In the genomic region with DNA sequence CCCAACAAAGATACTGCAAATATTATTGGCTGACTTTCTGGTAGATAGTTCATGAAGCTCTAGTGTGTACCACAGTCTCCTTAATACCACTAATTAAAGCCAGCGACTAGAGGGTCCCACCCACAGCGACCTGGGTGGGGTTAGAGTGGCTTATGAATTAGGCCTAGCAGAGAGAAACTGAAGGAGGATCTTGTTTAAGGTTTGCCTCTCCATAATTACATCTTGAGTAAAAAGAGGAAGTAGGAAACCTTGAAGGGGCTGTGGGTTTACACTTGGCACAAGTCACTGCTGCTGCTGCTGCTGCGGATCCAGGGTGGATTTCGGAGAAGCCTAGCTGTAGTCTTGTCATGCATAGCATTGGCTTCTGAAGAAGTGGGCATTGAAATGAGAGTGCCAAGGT, we compare ENCODE assay signal across 25 mouse cellular contexts. TPM values are rescaled to one million over a fixed set of nuclear protein-coding genes. Genes with fewer than 3 reads are reported as not detected.
A peak's percentile ranks its signal among the peaks of the same experiment; 100 is the strongest.
DNase-seq lines count a peak whose midpoint lies in the region; ATAC-seq and TF ChIP-seq lines count a peak whose summit lies in the region.
"Had no signal": no experiment of that assay in that cellular context is flagged by ENCODE, and none has a peak within 500 bp of the region (broad histone marks: within the 10 kb centered on the region; RNA-seq: fewer than 3 reads in every experiment).

No protein-coding gene starts in this region.

- H3K27me3 ChIP-seq in CH12.LX (replicated peaks), result no peaks in the 10 kb centered on the region
- no peaks in the 10 kb centered on the region for H3K27me3 ChIP-seq in embryonic facial prominence, embryonic 15.5 days
- no peaks in the 10 kb centered on the region for H3K27me3 ChIP-seq in lung, postnatal 0 days (replicated peaks; ENCODE audit: insufficient read depth, low read length)
- H3K27me3 ChIP-seq: forebrain, embryonic 12.5 days; hindbrain, embryonic 12.5 days; limb, embryonic 15.5 days; midbrain, embryonic 13.5 days; Patski had no signal

- TF ChIP-seq CTCF in CH12.LX (conservative IDR thresholded peaks at IDR 0.05 in 1 of 2, IDR thresholded peaks at IDR 0.05 in 1 of 2; ENCODE audit: low read depth in 2 of 2, low read length in 2 of 2), result no peak
- no peak for TF ChIP-seq CTCF in lung, postnatal 0 days (IDR thresholded peaks at IDR 0.05)

- peaks cover 73 to 92% of the 10 kb centered on the region in 2 experiments for H3K36me3 ChIP-seq in CH12.LX (replicated peaks in 1 of 2; ENCODE audit: control insufficient read depth in 1 of 2, insufficient read depth in 1 of 2, low read length in 1 of 2)
- peaks cover 77% of the 10 kb centered on the region for H3K36me3 ChIP-seq in embryonic facial prominence, embryonic 15.5 days
- H3K36me3 ChIP-seq in lung, postnatal 0 days (ENCODE audit: insufficient read depth, low read length), result peaks cover 50% of the 10 kb centered on the region

- no peak overlapping the region for H3K9ac ChIP-seq in CH12.LX (ENCODE audit: insufficient read depth, low read depth)
- H3K9ac ChIP-seq in embryonic facial prominence, embryonic 15.5 days, result no peak overlapping the region
- no peak overlapping the region for H3K9ac ChIP-seq in lung, postnatal 0 days (replicated peaks; ENCODE audit: low read depth)
- H3K9ac ChIP-seq: forebrain, embryonic 12.5 days; hindbrain, embryonic 12.5 days; limb, embryonic 15.5 days; midbrain, embryonic 13.5 days had no signal

- peak; percentile 71 for TF ChIP-seq EP300 in CH12.LX (IDR thresholded peaks at IDR 0.05; ENCODE audit: low read length)
- TF ChIP-seq EP300 in lung, postnatal 0 days (IDR thresholded peaks at IDR 0.05), result no peak

- in situ Hi-C loops in CH12.LX (cut with MboI; ENCODE audit: low pct_ligation_motif_present, low pct_unique_long_range_greater_than_20kb, low sequenced_read_pairs), result no loop called here

- no peak for TF ChIP-seq POLR2A in CH12.LX (IDR thresholded peaks at IDR 0.05; ENCODE audit: low read depth, low read length)

- peak; percentile 73 for DNase-seq in heart, adult 11 months
- DNase-seq in heart, adult 8-10 months (ENCODE audit: low spot score), result no peak
- peak; percentile 56 for DNase-seq in CH12.LX (ENCODE audit: extremely low read depth)
- no peak for DNase-seq in right cerebral cortex, postnatal 14 days
- no peak for DNase-seq in lung, postnatal 0 days (ENCODE audit: low spot score)
- DNase-seq in frontal cortex, postnatal 36 days (ENCODE audit: low spot score in 2 of 2), result no peak
- DNase-seq: adrenal gland, adult 8-10 months; cerebellum, postnatal 14 days; embryo, embryonic 11 days; gastrocnemius, postnatal 36 days; heart, postnatal 10 days; kidney, adult 18-20 months; layer of hippocampus, postnatal 36 days; lung, adult 2 months; lung, postnatal 4 days; thymus, postnatal 4 days had no signal

- no peaks in the 10 kb centered on the region for H3K9me3 ChIP-seq in CH12.LX (replicated peaks; ENCODE audit: low read length)
- no peaks in the 10 kb centered on the region for H3K9me3 ChIP-seq in embryonic facial prominence, embryonic 15.5 days (replicated peaks)
- H3K9me3 ChIP-seq in lung, postnatal 0 days (ENCODE audit: low read length), result no peaks in the 10 kb centered on the region
- H3K9me3 ChIP-seq: forebrain, embryonic 12.5 days; hindbrain, embryonic 12.5 days; limb, embryonic 15.5 days; midbrain, embryonic 13.5 days had no signal

- H3K79me2 ChIP-seq in CH12.LX (replicated peaks; ENCODE audit: control insufficient read depth, extremely low read depth, insufficient read depth, poor library complexity, severe bottlenecking), result no peaks in the 10 kb centered on the region

- H3K27ac ChIP-seq in CH12.LX (ENCODE audit: insufficient read depth, low read depth), result no peak overlapping the region
- H3K27ac ChIP-seq in embryonic facial prominence, embryonic 15.5 days (replicated peaks), result no peak overlapping the region
- H3K27ac ChIP-seq in lung, postnatal 0 days (ENCODE audit: low read length), result no peak overlapping the region
- H3K27ac ChIP-seq: forebrain, embryonic 12.5 days; hindbrain, embryonic 12.5 days; kidney, postnatal 0 days; limb, embryonic 15.5 days; midbrain, embryonic 13.5 days had no signal

- 66% methylated on average over 4 of the region's 4 CpGs for WGBS in embryonic facial prominence, embryonic 15.5 days
- 85% methylated on average over 4 of the region's 4 CpGs for WGBS in lung, postnatal 0 days

- dilution Hi-C loops in CH12.LX (cut with MboI; ENCODE audit: extremely low pct_ligation_motif_present, extremely low pct_unique_long_range_greater_than_20kb, low sequenced_read_pairs), result no loop called here

- TF ChIP-seq RAD21 in CH12.LX (IDR thresholded peaks at IDR 0.05; ENCODE audit: low read depth, low read length), result no peak

- no peak overlapping the region for H3K4me2 ChIP-seq in CH12.LX (ENCODE audit: insufficient read depth, low read depth, poor library complexity, severe bottlenecking)
- no peak overlapping the region for H3K4me2 ChIP-seq in embryonic facial prominence, embryonic 15.5 days (replicated peaks)
- no peak overlapping the region for H3K4me2 ChIP-seq in lung, postnatal 0 days (replicated peaks; ENCODE audit: low read depth, low read length)
- H3K4me2 ChIP-seq: forebrain, embryonic 12.5 days; heart, embryonic 11.5 days; hindbrain, embryonic 12.5 days; limb, embryonic 15.5 days; midbrain, embryonic 13.5 days had no signal

- ATAC-seq in embryonic facial prominence, embryonic 15.5 days (ENCODE audit: insufficient number of reproducible peaks, low FRiP score, low TSS enrichment, low read depth), result 0 out of 2 replicates have a peak, but pooled peaks have one; percentile 63
- ATAC-seq in monocyte, adult 5-6 weeks (replicated peaks; ENCODE audit: insufficient number of reproducible peaks, low FRiP score, low TSS enrichment, poor library complexity, severe bottlenecking), result peak; percentile 52
- no peak for ATAC-seq in lung, postnatal 0 days
- ATAC-seq: midbrain, embryonic 13.5 days; Patski had no signal

- peaks cover 0 to 20% of the 10 kb centered on the region in 2 experiments; a peak in 2 of 4 replicates for H3K4me1 ChIP-seq in CH12.LX (ENCODE audit: control insufficient read depth in 1 of 2, insufficient read depth in 2 of 2)
- H3K4me1 ChIP-seq in embryonic facial prominence, embryonic 15.5 days, result no peaks in the 10 kb centered on the region
- H3K4me1 ChIP-seq in lung, postnatal 0 days (ENCODE audit: insufficient read depth, low read depth, low read length), result no peaks in the 10 kb centered on the region
- H3K4me1 ChIP-seq: forebrain, embryonic 12.5 days; hindbrain, embryonic 12.5 days; limb, embryonic 15.5 days; midbrain, embryonic 13.5 days had no signal

- H3K4me3 ChIP-seq in CH12.LX (replicated peaks in 1 of 3; ENCODE audit: low read depth in 2 of 3, low read length in 2 of 3, poor library complexity in 1 of 3), result no peak overlapping the region
- no peak overlapping the region for H3K4me3 ChIP-seq in embryonic facial prominence, embryonic 15.5 days (replicated peaks)
- H3K4me3 ChIP-seq in lung, postnatal 0 days (ENCODE audit: low read depth, low read length), result no peak overlapping the region
- H3K4me3 ChIP-seq: forebrain, embryonic 12.5 days; hindbrain, embryonic 12.5 days; limb, embryonic 15.5 days; midbrain, embryonic 13.5 days had no signal

TF ChIP-seq in CH12.LX, 34 proteins besides CTCF, POLR2A, EP300 and RAD21:
- TF ChIP-seq UBTF (IDR thresholded peaks at IDR 0.05; ENCODE audit: low read depth, low read length), result no peak
- no peak for TF ChIP-seq ZKSCAN1 (IDR thresholded peaks at IDR 0.05; ENCODE audit: borderline replicate concordance, low read depth, low read length)
- no peak for TF ChIP-seq RCOR1 (conservative IDR thresholded peaks at IDR 0.05; ENCODE audit: low read depth, low read length)
- TF ChIP-seq USF2 (conservative IDR thresholded peaks at IDR 0.05; ENCODE audit: low read depth, low read length), result no peak
- no peak for TF ChIP-seq NRF1 (IDR thresholded peaks at IDR 0.05; ENCODE audit: low read depth, low read length)
- no peak for TF ChIP-seq ELF1 (IDR thresholded peaks at IDR 0.05; ENCODE audit: low read depth, low read length)
- TF ChIP-seq SMC3 (IDR thresholded peaks at IDR 0.05; ENCODE audit: low read depth, low read length), result 0 out of 2 replicates have a peak, but pooled peaks have one; percentile 4
- TF ChIP-seq IRF4 (IDR thresholded peaks at IDR 0.05; ENCODE audit: low read depth, low read length), result peak; percentile 73
- no peak for TF ChIP-seq ETS1 (conservative IDR thresholded peaks at IDR 0.05; ENCODE audit: low read depth, low read length)
- TF ChIP-seq JUN (IDR thresholded peaks at IDR 0.05; ENCODE audit: insufficient read depth, low read depth, low read length), result no peak

RNA-seq across cellular contexts. Expression of gene Sltm, which starts 48.2 kb away (rescaled TPM):
- 10 to 100 TPM; 16.0 to 23.0 (median 19.9) TPM for total RNA-seq in heart, adult 8-10 months (2022)
- 37.6 and 42.5 TPM in 2 replicates for total RNA-seq in CH12.LX (2012; rRNA removed)
- 42.4 and 47.7 TPM in 2 replicates for total RNA-seq in CH12.LX (2014; rRNA removed)
- 94.5 and 104 TPM in 2 replicates for polyA plus RNA-seq in CH12.LX (2012; ENCODE audit: insufficient read length, low read depth)
- 55.1 and 58.7 TPM in 2 replicates for polyA plus RNA-seq in embryonic facial prominence, embryonic 15.5 days (2015; fragmentation: Nextera tagmentation; extraction: Ambion mirVana)
- 121 to 160 TPM (median 139 TPM) in 3 replicates for total RNA-seq in monocyte, adult 5-6 weeks (2017)
- 28.1 and 28.6 TPM in 2 replicates for polyA plus RNA-seq in lung, postnatal 0 days (2015; fragmentation: Nextera tagmentation; extraction: Ambion mirVana)

Comparison
In these comparisons a context has a peak if more than half of its experiments do, and no peak if none do; other contexts are left out.
1. DNase-seq: peak in heart, adult 11 months (single experiment) and CH12.LX (single experiment); none in heart, adult 8-10 months (single experiment), right cerebral cortex, postnatal 14 days (single experiment), lung, postnatal 0 days (single experiment) and frontal cortex, postnatal 36 days (0 of 2).